Mouse (Mus musculus) lung, postnatal 0 days (tissue): ENCODE results near the gene Il1rl2.
A peak's percentile ranks its signal among the peaks of the same experiment; 100 is the strongest.

Experiments
- CTCF ChIP-seq: IDR thresholded peaks from 2 replicates; pipeline ENCODE4 v1.5.1; 2016; ENCODE audit warnings: antibody characterized with exemption, mild to moderate bottlenecking
- EP300 ChIP-seq: IDR thresholded peaks from 2 replicates; pipeline ENCODE4 v1.6.1; 2016; ENCODE audit warnings: antibody characterized with exemption, mild to moderate bottlenecking, control low read depth

DNA sequence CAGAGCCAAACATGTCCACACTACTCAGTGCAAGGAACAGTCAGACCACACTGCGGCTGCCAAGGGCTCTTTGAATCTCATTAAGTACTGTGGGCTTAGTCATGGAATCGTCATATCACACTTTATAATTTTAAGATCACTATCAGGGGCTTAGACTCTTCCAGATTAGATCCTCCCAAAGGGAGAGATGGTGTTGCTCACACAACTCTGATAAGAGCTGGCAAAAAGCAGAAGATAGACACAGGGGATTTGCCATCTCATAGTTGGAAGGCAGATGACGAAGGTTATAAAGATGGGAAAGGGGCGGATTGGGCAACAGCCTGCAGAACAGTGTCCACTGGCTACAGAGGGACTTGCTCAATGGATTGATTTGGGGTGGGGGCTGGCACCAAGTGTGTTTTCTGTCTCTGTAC, 31.0 kb downstream of the Il1rl2 start:
- TF ChIP-seq CTCF (no peak), EP300 (0 out of 2 replicates have a peak, but pooled peaks have one; percentile 50)
